Mouse (Mus musculus): ENCODE data around the gene Synpo2.
A peak's percentile ranks its signal among the peaks of the same experiment; 100 is the strongest.

The Synpo2 gene

DNA sequence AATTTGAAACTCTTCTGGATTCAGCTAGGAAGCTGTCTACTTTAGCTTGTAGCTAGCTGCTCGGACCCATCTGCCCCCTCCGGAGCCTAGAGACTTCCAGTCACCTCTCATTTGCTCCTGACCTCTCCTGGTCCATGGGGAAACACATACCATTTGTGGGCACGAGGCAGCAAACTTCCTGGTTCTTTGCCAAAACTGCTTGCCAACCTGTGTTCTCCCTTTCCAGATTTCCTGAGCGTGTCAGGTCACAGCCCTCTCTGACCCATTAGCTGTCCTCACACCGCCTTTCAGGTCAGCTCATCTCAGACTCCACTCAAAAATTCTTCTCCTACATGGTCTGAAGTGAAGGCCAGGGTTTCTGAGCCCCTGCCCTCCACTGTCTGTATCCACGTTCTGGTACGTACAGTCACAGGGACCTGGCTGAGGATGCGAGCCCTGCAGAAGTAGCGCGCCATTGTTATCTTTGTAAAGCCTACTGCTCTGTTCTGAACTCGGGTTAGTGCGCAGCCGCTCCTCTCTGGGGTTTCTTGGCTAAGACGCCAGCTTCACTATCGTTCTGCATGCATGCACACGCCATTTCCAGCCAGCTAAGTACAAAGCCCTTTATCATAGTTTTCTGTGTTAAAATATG is 150.0 kb downstream of the Synpo2 start:
- DNase-seq: no peak

DNA sequence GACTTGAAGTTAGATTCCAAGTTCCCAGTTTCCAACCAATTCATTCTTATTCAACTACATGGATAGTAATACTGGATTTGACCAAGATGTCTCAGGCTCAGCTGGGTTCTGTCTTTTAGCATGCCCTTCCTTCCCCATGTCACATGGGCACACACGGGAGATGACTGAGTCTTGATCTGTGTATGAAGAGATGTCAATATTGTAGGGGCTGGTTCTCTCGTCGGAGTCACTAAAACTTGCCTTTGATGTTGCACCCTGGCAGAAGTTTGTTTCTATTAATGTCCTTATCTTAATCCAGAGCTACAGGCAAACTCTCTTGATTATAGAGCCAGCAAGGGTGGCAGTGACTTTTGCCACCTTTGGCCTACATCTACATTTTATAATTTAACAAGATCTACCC is 154.3 kb downstream of the Synpo2 start:
- no peak for DNase-seq

DNA sequence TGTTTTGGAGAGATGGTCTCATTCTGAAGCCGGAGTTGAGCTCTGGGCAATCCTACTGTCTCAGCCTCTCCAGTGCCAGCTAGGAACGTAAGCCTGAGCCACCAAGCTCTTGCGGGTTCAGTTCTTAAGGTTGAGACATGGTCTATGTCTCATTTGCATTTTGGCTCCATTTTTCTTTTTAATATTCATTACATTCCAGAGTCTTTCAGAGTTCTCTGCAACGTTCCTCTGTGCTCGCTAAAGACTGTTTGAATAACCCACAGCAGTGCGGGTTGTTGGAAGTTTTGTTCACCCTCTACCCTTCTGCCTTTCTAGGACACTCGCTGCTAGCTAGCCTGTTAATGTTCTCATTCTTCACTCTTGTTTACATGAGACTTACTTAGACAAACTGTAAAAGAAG is 155.0 kb downstream of the Synpo2 start:
- no peak for DNase-seq

DNA sequence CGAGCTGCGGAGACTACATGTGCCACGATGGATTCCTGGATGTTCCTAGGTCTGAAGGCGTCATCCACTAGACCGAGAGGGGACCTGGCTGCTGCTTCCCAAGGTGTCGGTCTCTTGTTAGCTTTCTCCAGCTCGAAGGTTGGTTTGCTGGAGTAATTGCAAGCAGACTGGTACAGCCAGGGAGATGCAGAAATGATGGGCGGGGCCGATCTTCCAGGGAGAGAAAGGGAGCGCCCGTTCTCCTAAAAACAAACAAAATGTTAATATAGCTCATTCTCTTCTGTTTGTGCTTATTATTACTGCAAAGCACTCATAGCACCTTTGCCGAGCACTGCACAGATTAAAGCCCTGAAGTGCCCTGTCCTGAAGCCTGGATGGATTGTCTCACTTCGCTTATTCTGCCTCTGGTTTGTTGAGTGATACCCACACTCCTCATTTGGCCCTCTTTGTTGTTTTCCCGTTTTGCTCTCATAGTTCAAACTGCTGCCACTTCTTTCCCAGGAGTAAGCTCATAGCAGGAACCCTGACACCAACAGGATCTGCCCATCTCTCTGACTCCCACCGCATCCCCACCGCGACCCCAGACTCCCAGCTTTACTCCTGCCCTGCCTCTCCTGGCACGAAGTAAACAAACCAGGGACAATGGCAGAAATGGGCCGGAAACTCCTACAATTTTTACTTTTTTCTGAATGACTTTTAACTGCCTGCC is 155.8 kb downstream of the Synpo2 start:
- no peak for DNase-seq

DNA sequence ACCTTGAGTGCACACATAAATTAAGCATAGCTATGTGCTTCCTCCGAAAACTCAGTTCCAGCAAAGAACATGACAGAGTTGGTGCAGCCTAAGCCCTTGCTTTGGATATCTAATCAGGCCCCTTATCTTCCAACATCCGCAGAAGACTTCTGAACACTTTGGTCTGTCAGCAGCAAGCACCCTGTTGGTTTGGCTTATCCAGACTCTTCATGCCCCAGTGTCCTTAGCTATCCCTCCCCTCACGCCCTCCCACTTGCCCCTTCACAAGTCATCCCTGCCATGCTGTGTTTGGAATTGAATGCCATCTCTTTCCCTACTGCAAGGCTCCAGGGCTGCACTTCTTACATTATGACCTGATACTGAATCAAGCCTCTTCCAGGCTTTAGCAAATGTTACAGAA is 160.2 kb downstream of the Synpo2 start:
- no peak for DNase-seq

DNA sequence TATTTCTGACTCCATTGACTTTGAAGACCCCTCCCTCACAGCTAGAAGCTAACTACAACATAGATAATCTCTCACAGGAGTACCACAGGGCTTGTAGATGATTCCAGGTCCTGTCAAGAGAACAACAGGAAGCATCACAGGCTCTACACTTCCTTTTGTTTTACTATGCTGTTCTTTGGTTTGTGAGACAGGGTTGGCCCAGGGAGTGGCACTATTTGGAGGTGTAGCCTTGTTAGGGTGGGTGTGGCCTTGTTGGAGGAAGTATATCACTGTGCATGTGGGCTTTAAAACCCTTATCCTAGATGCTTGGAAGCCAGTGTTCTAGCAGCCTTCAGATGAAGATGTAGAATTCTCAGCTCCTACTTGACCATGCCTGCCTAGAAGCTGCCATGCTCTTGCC is 160.9 kb downstream of the Synpo2 start:
- no peak for DNase-seq

GRCm38 (mm10) chr3:123073351-123073750 is 162.6 kb downstream of the Synpo2 start:
- DNase-seq: no peak

DNA sequence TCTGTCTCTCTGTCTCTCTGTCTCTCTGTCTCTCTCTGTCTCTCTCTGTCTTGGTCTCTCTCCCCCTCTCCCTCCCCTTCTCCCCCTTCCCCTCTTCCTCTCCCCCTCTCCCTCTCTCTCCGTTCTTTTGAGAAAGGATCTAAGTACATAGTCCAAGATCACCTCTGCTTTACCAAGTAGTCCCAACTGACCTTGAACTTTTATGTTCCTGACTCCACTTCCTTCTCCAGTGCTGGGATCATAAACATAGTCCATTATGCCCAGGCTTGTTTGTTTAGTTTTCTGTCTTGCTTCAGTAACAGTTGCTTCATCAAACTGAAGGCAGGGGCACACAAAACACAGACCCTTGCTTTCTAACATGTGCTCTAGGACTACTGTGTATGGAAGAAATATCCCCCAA is 163.5 kb downstream of the Synpo2 start:
- no peak for DNase-seq

DNA sequence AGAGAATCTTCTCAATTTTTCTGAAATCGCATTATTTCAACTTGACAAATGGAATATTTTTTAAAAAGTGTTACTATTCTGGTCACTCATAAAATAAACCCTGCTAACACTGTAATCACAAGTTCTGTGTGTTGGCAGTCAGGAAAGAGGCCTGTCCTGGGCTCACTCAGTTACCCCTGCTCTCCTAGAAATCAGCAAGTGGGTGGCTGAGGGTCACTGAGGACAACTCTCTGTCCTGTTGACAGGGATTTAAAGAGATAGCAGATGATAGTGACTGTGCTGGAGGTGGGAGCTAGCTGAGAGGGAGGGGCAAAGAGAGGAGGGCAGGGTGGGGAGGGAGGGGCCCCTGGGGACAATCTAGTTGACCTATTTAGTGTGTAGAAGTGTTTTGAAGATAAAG is 165.0 kb downstream of the Synpo2 start:
- no peak for DNase-seq

DNA sequence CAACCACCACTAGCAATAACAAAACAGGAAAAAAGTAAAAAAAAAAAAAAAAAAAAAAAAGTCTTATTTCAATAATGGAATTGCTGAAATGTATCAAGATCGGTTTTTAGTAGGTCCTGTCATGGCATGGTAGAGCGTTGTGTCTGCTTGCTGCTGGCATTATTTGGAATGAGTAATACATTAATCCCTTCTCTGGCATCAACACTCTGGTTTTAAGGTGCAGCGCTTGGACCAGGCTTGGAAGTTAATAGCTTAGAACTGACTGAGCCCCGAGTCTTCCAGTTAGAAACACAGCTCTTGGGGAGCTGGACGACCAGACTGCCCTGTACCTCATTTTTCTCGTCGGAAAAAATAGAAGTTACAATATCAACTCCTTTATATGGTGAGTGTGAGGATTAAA is 169.1 kb downstream of the Synpo2 start:
- no peak for DNase-seq

GRCm38 (mm10) chr3:123065466-123065865 is 170.5 kb downstream of the Synpo2 start:
- DNase-seq: no peak

- peak in 1 of 2 experiments; percentile 26 for DNase-seq
These were observed 171.8 kb downstream of the Synpo2 start for GRCm38 (mm10) chr3:123064186-123064585.

- DNase-seq: no peak
These were observed 174.0 kb downstream of the Synpo2 start for GRCm38 (mm10) chr3:123061931-123062330.

GRCm38 (mm10) chr3:123058832-123059231 is 177.1 kb downstream of the Synpo2 start:
- DNase-seq: no peak

- DNase-seq: no peak
These were observed 181.8 kb downstream of the Synpo2 start for GRCm38 (mm10) chr3:123054178-123054577.

- DNase-seq: no peak
These were observed 182.6 kb downstream of the Synpo2 start for GRCm38 (mm10) chr3:123053192-123053938.

DNA sequence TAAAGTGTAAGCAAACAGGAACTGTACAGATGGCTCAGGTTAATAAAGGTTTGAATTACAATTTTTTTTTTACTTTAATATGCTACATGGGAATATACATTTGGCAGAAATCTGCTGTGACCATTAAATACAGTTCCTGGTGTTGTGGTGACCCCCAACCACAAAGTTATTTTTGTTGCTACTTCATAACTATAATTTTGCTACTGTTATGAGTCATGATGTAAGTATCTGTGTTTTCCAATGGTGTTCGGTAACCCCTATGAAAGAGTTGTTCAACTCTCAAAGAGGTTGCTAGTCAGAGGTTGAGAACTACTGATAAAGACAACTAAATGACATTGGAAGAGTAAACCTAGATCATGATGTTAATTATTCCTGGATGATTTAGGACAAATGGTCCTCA is 193.6 kb downstream of the Synpo2 start:
- DNase-seq: no peak

DNA sequence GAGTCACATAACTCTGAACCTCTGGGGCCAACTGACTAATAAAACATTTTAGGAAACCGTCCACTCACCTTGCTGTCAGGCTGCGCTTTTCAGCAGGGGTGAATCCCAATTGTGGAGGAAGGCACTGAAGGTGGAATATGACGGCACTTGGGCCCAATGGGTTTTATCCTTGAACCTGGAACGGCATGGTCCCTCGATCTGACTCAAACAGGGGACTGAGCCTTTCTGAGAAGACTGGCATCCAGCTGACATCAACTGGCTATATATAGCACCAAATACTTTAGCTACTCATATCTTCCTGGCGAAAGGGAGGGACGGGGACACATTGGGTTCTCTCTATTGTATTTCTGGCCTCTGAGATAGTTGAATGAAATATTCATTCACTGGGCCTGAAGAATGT is 201.2 kb downstream of the Synpo2 start, which contains the start of gene Myoz2:
Gene Myoz2, minus strand, starts transcription at position 264 of the 400 bp plus-strand sequence.
- no peak for DNase-seq

DNA sequence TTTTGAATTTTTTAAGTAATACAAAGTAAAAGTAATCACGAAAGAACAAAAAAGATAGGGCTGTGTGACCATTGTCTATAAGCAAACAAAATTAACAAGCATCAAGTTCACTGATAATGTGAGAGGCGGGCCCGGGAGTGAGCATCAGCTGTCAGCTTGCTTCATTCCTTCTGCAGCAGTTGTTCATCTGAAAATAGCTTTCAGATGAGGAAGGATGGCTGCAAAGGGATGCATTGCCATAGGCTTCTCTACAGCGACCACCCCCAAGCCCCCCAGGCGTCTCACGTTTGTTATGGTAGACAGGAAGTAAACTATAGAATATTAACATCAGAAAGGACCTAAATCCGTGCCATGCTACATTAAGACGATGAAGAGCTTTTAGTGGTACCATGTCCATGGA is 202.1 kb downstream of the Synpo2 start:
- DNase-seq: no peak

Measured in lung, postnatal 4 days (tissue).